Mouse (Mus musculus): Measurements from ENCODE around the gene Drap1.

- TF ChIP-seq MAFK (IDR thresholded peaks at IDR 0.05; ENCODE audit: insufficient read depth, low read depth, low read length) (no peak), HCFC1 (IDR thresholded peaks at IDR 0.05; ENCODE audit: borderline replicate concordance, insufficient read depth, low read length) (no peak)
Observed at GRCm38 (mm10) chr19:5426640-5427290, 2.0 kb upstream of the Drap1 start.

Data from ES-E14 (cell line).